Mouse (Mus musculus): ENCODE data around the gene Tnni1. TPM values are rescaled to one million over a fixed set of nuclear protein-coding genes. Genes with fewer than 3 reads are reported as not detected.

Gene Tnni1
- polyA plus RNA-seq, 1 experiment from 2014 or later, result 0.85 TPM

DNA sequence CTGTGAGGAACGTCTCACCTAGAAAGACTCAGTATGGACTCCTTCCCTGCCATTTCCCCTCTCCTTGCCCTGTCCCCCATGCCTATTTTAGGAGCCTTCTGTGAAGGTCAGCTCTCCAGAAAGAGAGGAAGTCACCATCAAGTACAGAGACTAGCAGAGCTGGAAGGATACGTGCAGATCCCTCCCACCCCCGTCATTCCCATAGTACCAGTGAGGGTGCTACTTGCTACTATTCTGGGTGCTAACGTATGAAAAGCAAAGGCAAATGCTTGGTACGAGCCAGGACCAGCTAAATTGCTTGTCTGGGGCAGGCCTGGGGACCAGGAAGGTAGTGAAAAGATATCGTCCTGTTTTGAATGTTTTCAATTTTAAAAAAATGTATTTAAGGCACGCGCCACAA lies 21.9 kb upstream of the Tnni1 start:
- H3K36me3 ChIP-seq, result no peaks in the 10 kb centered on the region
- no peak overlapping the region for H3K4me3 ChIP-seq
- no peaks in the 10 kb centered on the region for H3K9me3 ChIP-seq
- no peak for DNase-seq (ENCODE audit: low spot score)
- H3K27ac ChIP-seq, result no peak overlapping the region
- WGBS, result 78% methylated on average over 8 of the region's 8 CpGs
- H3K4me1 ChIP-seq (replicated peaks), result peaks cover 5% of the 10 kb centered on the region; the same call in 1 of the 2 replicates
- H3K27me3 ChIP-seq (ENCODE audit: insufficient read depth, poor library complexity, severe bottlenecking), result peaks cover 21% of the 10 kb centered on the region

DNA sequence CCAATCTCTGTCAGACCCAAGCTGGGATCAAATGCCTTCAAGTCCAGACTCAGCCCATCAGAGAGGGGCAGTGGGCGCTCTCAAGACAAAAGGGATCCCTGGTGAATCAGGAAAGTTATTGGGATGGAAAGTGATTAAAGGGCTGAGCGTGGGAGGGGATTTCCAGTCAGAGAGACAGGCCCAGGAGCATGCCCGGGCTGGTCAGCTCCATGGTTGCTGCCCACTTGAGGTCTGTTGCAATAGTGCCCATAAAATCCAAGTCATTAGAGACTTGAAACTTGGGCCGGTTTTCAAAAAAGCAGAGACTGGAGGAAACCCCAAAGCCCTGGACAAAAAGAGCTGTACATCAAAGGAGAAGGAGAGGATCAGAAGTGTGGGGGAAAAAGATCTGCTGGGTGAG lies 19.5 kb upstream of the Tnni1 start:
- WGBS, result 63% methylated on average over 4 of the region's 4 CpGs
- Histone ChIP-seq H3K4me3 (no peak overlapping the region), H3K27me3 (ENCODE audit: insufficient read depth, poor library complexity, severe bottlenecking) (peaks cover 28% of the 10 kb centered on the region)

DNA sequence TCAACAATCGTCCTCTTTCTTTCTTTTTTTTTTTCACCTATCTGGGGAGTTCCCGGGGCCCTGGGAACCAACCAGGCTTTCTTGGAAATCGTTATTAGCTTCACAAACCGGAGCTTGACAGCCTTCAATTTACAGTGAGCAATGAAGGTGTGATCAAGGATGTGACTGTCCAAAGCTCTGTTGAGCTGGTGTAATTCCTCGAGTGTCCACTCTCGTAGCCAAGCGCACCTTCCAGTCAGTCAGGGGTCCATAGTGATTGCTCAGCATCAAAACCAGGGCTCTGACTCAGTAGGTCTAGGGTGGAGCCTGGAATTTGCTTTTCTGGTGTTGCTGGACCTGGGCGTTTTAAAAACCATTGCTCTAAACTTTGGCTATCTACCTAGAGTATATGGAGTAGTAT lies 19.0 kb upstream of the Tnni1 start:
- DNase-seq (ENCODE audit: low spot score), result no peak
- 72% methylated on average over 8 of the region's 8 CpGs for WGBS
- Histone ChIP-seq H3K4me3 (no peak overlapping the region), H3K36me3 (no peaks in the 10 kb centered on the region), H3K9me3 (no peaks in the 10 kb centered on the region), H3K27me3 (ENCODE audit: insufficient read depth, poor library complexity, severe bottlenecking) (peaks cover 30% of the 10 kb centered on the region), H3K27ac (no peak overlapping the region), H3K4me1 (replicated peaks) (peaks cover 8% of the 10 kb centered on the region)

More for the DNA sequence above, 19.5 kb upstream of the Tnni1 start:
- Histone ChIP-seq H3K4me1 (replicated peaks) (peaks cover 8% of the 10 kb centered on the region), H3K27ac (no peak overlapping the region), H3K36me3 (no peaks in the 10 kb centered on the region), H3K9me3 (no peaks in the 10 kb centered on the region)
- no peak for DNase-seq (ENCODE audit: low spot score)

DNA sequence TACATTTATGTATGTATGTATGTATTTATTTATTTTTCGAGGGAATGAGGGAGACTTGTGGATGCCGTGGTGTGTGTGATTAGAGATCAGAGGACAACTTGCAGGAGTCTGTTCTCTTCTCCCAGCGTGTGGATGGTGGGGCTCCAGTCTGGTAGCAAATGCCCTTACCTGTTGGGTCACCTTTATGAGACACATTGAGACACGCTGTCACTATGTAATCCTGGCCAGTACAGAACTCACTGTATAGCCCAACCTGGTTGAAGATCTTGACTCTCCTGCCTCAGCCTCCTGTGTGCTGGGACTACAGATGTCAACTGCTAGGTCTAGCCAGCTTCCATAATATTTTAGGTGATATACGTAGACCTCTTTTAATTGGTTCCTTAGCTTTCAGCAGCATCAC lies 17.5 kb upstream of the Tnni1 start:
- no peak overlapping the region for H3K27ac ChIP-seq
- peaks cover 31% of the 10 kb centered on the region for H3K27me3 ChIP-seq (ENCODE audit: insufficient read depth, poor library complexity, severe bottlenecking)
- no peaks in the 10 kb centered on the region for H3K36me3 ChIP-seq
- H3K4me3 ChIP-seq, result no peak overlapping the region
- H3K4me1 ChIP-seq (replicated peaks), result peaks cover 23% of the 10 kb centered on the region
- no peaks in the 10 kb centered on the region for H3K9me3 ChIP-seq
- WGBS, result 90% methylated on average over 5 of the region's 5 CpGs
- no peak for DNase-seq (ENCODE audit: low spot score)

DNA sequence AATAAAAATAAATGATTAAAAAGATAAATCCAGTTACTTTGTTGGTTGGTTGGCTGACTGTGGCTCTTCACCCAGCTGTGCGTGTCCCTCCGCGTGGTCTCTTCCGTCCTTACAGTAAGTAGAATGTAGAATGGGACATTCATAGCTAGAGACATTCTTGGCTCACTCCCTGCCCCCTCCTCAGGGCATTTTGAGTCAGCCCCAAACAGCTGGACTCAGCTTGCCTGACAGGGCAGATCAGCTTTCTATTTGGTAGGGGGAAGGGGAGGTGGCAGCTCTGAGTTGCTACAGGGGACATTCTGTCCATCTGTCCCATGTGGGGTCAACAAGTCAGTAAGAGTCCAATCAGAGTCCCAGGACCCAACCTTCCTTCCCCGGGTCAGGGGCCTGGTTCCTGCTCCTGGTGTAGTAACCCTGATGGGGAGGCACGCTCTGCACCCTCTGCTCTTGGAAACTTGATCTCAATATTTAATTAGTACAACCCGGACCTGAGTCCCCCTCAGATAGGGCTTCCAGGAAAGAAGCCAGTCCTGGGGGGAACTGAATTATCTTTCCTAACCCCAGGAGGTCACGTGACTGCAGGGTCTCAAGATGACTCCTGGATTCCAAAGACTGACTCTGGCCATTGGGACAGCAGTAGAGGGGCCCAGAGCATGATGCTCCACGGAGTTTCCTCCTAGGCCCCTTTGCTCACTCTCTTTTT lies 15.6 kb upstream of the Tnni1 start:
- 70% methylated on average over 9 of the region's 9 CpGs for WGBS
- H3K36me3 ChIP-seq, result peaks cover 3% of the 10 kb centered on the region; the same call in 1 of the 2 replicates
- no peak overlapping the region for H3K4me3 ChIP-seq
- no peak overlapping the region for H3K27ac ChIP-seq
- peaks cover 34% of the 10 kb centered on the region for H3K4me1 ChIP-seq (replicated peaks)
- DNase-seq (ENCODE audit: low spot score), result peak; percentile 23
- H3K27me3 ChIP-seq (ENCODE audit: insufficient read depth, poor library complexity, severe bottlenecking), result peaks cover 40% of the 10 kb centered on the region
- no peaks in the 10 kb centered on the region for H3K9me3 ChIP-seq

DNA sequence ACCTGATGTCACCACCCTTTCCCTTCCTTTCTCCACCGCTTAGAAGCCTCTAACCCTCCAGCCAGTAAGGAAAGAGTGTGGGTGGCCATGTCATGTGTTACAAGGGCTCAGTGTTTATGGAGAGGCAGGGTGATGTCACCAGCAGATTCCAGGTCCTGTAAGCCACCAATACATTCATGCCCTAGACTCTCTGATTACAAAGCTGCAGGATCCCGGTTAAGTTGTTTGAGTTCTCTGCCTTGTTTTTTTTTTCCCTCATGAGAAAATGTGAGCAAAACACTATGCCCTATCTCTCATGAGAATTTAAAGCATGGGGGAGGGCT lies 15.1 kb upstream of the Tnni1 start:
- 62% methylated on average over 2 of the region's 2 CpGs for WGBS
- H3K27ac ChIP-seq, result no peak overlapping the region
- DNase-seq (ENCODE audit: low spot score), result no peak
- H3K4me3 ChIP-seq, result no peak overlapping the region
- H3K27me3 ChIP-seq (ENCODE audit: insufficient read depth, poor library complexity, severe bottlenecking), result peaks cover 45% of the 10 kb centered on the region
- H3K9me3 ChIP-seq, result no peaks in the 10 kb centered on the region
- peaks cover 8% of the 10 kb centered on the region for H3K36me3 ChIP-seq
- H3K4me1 ChIP-seq (replicated peaks), result peaks cover 36% of the 10 kb centered on the region

DNA sequence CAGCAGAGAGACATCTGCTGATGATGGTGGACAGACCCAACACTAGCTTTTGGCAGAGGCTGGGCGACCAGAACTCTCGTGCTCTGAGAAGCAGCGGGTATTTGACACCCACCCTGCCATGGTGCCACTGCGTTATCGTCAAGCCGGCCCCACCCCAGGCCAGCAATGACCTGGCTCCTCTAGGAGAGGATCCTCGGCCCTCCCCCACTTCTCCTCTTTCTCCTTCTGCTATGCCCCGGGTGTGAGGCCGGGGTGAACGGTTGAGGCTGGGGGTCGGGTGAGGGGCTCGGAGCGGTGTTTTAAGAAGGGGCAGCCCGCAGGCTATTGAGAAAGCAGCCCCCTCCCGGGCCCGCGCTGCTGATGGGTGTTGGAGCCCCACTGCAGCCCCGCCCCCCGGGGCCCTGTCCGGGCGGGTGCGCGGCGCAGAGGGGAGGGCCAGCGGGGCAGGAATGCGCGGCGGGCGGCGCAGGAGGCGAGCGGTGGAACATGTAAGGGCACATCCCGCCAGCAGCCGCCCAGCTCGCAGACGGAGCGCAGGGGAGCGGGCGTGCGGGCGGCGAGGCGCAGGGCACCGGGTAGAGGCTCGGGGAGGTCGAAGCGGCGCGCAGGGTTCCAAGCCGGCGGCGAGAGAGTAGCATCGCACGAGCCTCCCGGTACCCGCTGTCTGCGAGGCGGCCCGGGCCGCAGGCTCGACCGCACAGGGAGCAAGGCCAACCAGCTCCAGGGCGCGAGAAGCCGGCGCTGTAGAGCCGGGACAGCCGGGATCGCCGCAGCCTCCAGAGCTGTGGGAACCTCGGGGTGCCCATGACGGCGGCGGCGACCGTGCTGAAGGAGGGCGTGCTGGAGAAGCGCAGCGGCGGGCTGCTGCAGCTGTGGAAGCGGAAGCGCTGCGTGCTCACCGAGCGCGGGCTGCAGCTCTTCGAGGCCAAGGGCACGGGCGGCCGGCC lies 13.3 kb upstream of the Tnni1 start, which contains the start of gene Phlda3:
Phlda3 (plus strand) TSS at position 475 of the 947 bp plus-strand sequence.
- under 1% methylated on average over 90 of the region's 90 CpGs for WGBS

DNA sequence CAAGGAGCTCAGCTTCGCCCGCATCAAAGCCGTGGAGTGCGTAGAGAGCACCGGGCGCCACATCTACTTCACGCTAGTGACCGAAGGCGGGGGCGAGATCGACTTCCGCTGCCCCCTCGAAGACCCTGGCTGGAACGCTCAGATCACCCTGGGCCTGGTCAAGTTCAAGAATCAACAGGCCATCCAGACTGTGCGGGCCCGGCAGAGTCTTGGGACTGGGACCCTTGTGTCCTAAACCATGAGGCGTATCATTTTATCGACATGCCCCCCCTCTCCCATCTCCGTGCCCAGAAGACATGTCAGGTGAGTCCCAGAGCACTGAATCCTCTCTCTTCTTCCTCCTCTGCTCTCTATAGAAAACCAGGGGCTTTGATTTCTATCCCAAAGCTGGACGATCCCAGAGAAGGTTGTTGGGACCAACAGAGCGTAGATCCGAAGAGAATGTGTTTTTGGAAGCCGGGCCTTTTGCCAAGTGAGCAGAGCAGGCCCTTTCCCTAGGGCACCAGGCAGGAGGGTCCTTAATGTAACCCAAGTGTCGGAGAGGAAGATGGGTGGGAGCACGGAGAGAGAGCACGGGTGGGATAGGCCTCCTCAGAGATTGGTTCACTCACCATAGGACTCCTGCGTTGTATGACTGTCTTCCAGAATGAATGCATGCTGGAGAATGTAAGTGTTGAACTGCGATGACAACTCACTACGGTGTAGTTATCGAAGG lies 12.5 kb upstream of the Tnni1 start:
- H3K9me3 ChIP-seq, result no peaks in the 10 kb centered on the region
- DNase-seq (ENCODE audit: low spot score), result no peak
- WGBS, result 33% methylated on average over 30 of the region's 30 CpGs
- H3K4me1 ChIP-seq (replicated peaks), result peaks cover 48% of the 10 kb centered on the region
- H3K27ac ChIP-seq, result peak overlapping the region; percentile 93
- H3K4me3 ChIP-seq, result peak overlapping the region; percentile 71
- peaks cover 10% of the 10 kb centered on the region for H3K36me3 ChIP-seq
- peaks cover 54% of the 10 kb centered on the region for H3K27me3 ChIP-seq (ENCODE audit: insufficient read depth, poor library complexity, severe bottlenecking)

More for the DNA sequence above, 13.3 kb upstream of the Tnni1 start, which contains the start of gene Phlda3:
- DNase-seq (ENCODE audit: low spot score), result peak; percentile 73
- peaks cover 54% of the 10 kb centered on the region for H3K27me3 ChIP-seq (ENCODE audit: insufficient read depth, poor library complexity, severe bottlenecking)
- no peaks in the 10 kb centered on the region for H3K9me3 ChIP-seq
- peak within 1 kb of the TSS; percentile 93 for H3K27ac ChIP-seq
- H3K4me3 ChIP-seq, result peak within 1 kb of the TSS; percentile 71
- peaks cover 44% of the 10 kb centered on the region for H3K4me1 ChIP-seq (replicated peaks)
- H3K36me3 ChIP-seq, result peaks cover 10% of the 10 kb centered on the region

DNA sequence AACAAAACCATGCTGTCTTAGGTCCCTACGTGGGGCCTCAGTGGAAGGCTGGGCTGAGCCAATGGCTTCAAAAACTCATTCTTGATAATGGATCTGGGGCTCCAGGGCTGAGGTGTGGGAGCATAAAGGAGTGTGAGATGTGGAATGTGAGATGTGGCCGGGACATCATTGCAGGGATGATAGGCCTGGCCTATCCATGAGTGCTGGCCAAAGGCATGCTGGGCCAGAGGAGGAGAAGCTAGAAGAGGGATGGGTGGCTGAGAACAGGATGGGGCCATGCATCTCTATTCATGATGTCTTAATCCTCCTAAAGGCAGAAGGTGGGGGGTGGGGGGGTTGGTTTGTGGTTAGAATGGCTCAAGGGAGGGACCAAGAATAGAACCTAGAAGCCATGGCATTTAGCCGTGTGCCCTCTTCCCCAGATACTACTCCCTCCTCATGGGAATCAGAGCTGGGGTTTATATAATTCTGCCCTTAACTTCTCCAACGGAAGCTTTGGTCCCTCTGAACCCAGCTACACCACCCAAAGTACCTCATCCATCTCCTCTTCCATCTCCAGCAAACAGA lies 11.8 kb upstream of the Tnni1 start:
- peak overlapping the region; percentile 71 for H3K4me3 ChIP-seq
- no peak for DNase-seq (ENCODE audit: low spot score)
- H3K36me3 ChIP-seq, result peaks cover 10% of the 10 kb centered on the region
- H3K27me3 ChIP-seq (ENCODE audit: insufficient read depth, poor library complexity, severe bottlenecking), result peaks cover 54% of the 10 kb centered on the region
- H3K9me3 ChIP-seq, result no peaks in the 10 kb centered on the region
- 84% methylated on average over 4 of the region's 4 CpGs for WGBS
- H3K27ac ChIP-seq, result no peak overlapping the region
- H3K4me1 ChIP-seq (replicated peaks), result peaks cover 48% of the 10 kb centered on the region

DNA sequence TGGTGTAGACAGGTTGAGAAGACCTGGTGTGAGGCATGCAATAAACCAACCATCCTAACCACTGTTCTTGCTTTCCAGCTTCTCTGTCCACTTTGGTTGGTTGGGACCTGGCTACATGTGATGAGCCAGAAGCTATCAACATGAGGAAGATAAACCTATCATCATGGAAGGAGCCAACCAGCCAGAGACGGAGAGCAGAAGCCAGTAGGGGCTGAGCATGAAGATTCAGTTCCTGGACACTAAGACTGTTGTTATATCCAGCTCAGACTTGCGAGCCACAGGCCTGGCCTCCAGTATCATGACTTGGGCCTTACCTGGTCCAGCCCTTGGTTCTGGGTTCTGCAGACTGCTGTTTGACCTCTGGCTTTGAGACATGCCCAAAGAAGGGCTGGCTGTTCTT lies 10.8 kb upstream of the Tnni1 start:
- Histone ChIP-seq H3K9me3 (no peaks in the 10 kb centered on the region), H3K27me3 (ENCODE audit: insufficient read depth, poor library complexity, severe bottlenecking) (peaks cover 54% of the 10 kb centered on the region), H3K27ac (no peak overlapping the region), H3K4me3 (no peak overlapping the region), H3K36me3 (peaks cover 10% of the 10 kb centered on the region), H3K4me1 (replicated peaks) (peaks cover 47% of the 10 kb centered on the region)
- 95% methylated on average over 2 of the region's 2 CpGs for WGBS
- no peak for DNase-seq (ENCODE audit: low spot score)

DNA sequence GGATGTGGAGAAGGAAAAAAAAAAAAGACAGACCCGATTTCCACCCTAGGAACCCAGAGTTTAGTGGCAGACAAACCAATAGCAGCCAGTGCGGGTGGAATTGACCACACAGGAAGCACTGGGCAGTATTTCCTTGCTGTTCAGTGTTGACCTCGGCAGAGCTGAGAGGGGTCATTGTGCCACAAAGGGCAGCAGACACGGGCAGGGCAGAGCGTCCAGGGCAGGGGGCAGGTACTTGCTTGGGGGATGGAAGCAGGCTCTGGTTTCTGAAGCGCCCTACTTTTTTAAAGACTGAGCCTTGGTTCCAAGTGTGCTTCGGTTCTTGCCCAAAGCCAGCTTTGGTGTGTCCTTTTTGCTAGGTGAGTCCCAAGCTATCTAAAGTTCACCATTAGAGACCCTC lies 9.0 kb upstream of the Tnni1 start:
- H3K4me1 ChIP-seq (replicated peaks), result peaks cover 39% of the 10 kb centered on the region
- WGBS, result 62% methylated on average over 7 of the region's 7 CpGs
- H3K9me3 ChIP-seq, result no peaks in the 10 kb centered on the region

DNA sequence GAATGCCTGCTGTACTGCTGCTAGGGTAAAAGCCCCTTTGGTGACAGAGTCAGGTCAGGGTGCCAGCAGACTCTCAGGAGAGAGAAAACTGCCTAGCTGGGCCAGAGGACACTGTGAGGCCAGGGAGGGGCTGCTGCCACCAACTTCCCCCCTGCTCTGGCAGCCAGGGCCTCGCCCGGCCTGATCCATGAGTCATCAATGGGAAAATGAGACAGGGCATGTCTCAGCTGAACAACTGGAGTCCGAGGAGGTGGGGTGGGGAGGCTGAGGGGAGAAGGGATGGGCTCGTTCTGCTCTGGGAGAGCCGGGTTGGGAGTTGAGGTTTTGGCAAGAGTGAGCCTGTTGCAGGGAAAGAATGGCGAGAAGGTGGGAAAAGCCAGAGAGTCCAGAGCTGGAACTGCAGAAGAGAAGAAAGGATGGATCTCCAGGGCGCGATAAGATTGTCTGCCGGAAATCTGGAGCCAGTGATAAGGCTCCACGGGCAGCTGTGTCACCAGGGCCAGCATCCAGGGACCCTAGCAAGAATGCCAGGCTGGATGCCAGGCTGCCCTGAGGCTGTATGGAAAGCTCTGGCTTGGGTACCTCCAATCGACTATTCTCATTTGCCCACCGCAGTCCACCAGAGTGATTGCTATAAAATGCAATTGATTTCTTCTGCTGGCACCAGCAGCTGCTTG lies 8.2 kb upstream of the Tnni1 start:
- Histone ChIP-seq H3K4me3 (no peak overlapping the region), H3K27me3 (ENCODE audit: insufficient read depth, poor library complexity, severe bottlenecking) (peaks cover 30% of the 10 kb centered on the region), H3K36me3 (peaks cover 10% of the 10 kb centered on the region), H3K9me3 (no peaks in the 10 kb centered on the region), H3K27ac (no peak overlapping the region), H3K4me1 (replicated peaks) (peaks cover 32% of the 10 kb centered on the region)
- 77% methylated on average over 12 of the region's 12 CpGs for WGBS
- no peak for DNase-seq (ENCODE audit: low spot score)

More for the DNA sequence above, 9.0 kb upstream of the Tnni1 start:
- H3K4me3 ChIP-seq, result no peak overlapping the region
- DNase-seq (ENCODE audit: low spot score), result no peak
- H3K27me3 ChIP-seq (ENCODE audit: insufficient read depth, poor library complexity, severe bottlenecking), result peaks cover 38% of the 10 kb centered on the region
- peaks cover 10% of the 10 kb centered on the region for H3K36me3 ChIP-seq
- no peak overlapping the region for H3K27ac ChIP-seq
